Mouse (Mus musculus) cerebellum, postnatal 4 days (tissue): ENCODE results near the gene Zfp981.
"Not testable (repeated sequence)": the region's sequence is repeated elsewhere in the genome, so short reads cannot be mapped to it uniquely, and the experiment has no call there.

ENCODE experiments used
- DNase-seq, 2 experiments: peaks; one replicate each; pipeline ENCODE4 v3.0.0; 2022; ENCODE audit warnings: low spot score in 2 of 2, mixed read lengths in 1 of 2

Zfp981 gene

GRCm38 (mm10) chr4:146485183-146485939 lies 16.5 kb upstream of the Zfp981 start:
- DNase-seq: not testable (repeated sequence)

DNA sequence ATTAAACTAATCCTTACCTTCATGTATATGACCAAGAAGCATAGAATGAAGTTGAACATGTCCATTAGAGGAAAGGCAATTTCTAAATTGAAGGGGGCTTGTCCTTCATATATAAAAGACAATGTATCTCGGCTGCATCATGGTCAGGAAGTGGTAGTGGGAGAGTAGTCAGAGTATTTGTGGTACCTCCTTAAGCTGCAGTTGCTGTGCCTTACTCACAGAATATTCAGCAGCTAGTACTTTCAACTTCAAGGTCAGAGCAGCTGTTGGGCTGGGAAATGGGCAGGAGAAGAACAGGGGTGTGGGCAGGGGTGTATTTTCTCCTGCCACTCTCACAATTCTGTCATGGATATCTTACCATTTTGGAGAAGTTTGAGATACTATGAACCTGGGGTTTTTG lies 15.1 kb upstream of the Zfp981 start:
- DNase-seq: not testable (repeated sequence)

DNA sequence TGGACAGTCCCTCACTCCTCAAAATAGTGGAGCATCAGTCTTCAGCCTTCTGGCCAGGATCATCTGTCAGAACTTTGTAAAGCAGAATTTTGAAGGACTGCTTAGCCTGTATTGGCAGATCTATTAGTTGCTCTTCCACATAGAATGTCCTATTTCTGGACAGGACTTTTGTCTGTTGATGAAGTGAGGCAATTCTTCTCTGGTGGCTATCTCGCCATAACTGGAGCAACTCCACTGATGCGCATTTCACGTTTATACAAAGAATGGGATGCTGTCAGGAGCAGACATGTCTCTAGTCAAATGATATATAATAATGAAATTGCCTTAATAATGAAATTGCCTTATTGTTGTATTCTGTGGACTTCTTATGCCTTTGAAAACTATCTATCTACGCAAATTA lies 12.6 kb upstream of the Zfp981 start:
- DNase-seq: not testable (repeated sequence)

DNA sequence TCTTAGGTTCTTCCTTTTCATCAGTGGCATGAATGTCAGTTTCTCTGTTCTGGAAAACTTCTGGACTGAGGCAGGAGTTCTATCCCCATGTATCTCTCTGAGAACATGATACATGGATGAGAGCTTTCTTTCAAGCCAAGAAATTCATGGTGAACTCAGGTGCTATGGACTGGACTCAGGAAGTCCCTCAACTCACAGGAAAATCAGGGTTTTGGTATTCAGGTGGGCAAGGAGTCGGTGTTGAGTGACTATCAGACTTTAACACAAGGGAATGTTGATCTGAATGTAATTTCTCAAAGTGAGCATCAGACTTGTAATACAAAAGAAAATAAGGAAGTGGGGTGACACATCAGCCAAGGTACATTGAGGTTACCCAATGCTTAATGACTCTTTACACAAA lies 9.8 kb upstream of the Zfp981 start:
- not testable (repeated sequence) for DNase-seq

- no peak for DNase-seq
Measured at GRCm38 (mm10) chr4:146492439-146492838, 9.4 kb upstream of the Zfp981 start.

DNA sequence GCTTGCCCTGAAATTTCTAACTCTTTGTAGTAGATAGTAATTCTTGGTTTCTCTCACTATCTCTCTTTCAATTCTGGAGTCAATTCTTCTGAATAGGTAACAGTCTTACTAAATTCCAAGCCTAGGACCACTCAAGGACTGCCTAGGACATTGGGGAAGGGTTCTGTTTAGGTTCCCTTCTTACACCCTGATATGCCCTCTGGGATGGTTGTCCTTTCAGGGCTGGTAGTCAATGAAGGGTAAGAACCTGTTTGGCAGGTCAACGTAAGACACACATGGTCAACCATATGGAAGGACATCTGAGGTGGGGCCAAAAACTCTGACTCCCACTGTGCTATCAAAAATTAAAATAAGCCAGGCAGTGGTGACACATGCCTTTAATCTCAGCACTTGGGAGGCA lies 9.0 kb upstream of the Zfp981 start:
- DNase-seq: no peak

- DNase-seq: not testable (repeated sequence)
Measured at GRCm38 (mm10) chr4:146493319-146493907, 8.4 kb upstream of the Zfp981 start.

DNA sequence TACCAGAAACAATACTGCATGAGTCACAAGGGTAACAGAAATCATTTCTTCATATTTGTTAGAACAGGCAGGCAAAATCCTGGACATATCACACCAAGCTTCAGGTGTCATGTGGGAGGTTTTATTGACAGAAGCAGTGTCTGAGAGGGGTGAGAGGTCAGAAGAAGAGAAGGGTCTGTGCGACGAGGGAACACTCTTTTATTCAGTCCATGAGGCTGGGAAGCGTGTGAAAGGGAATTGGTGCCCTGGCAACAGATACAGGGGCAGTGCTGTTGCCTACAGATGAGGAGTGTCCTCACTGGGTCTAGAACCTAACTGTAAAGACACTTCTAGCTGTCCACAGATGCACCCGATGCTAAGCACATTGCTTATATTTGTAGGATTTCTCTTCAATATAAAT lies 6.8 kb upstream of the Zfp981 start:
- no peak for DNase-seq

GRCm38 (mm10) chr4:146497695-146498275 lies 4.0 kb upstream of the Zfp981 start:
- DNase-seq: not testable (repeated sequence)

- DNase-seq: not testable (repeated sequence)
Measured at GRCm38 (mm10) chr4:146509029-146509428, 7.2 kb downstream of the Zfp981 start.

DNA sequence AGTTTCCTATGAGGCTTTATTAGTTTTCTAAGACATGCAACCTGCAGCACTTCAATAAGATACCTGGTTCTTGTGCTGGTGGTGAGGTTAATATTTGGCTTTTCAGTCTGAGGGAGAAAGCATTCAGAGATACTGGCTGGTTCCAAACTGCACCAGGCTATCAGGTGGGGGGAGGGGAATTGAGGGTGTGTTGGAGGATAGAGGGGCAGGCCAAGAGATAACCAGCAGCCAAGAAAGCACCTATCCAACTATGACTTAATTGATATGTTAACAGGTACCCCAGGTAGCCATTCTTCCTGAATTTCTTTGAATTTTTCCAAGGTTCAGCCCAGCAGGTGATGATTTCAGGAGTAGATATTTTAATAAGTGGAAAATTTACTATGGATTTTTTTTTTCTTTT lies 10.0 kb downstream of the Zfp981 start:
- not testable (repeated sequence) for DNase-seq

GRCm38 (mm10) chr4:146516474-146516873 lies 14.6 kb downstream of the Zfp981 start:
- DNase-seq: no peak

DNA sequence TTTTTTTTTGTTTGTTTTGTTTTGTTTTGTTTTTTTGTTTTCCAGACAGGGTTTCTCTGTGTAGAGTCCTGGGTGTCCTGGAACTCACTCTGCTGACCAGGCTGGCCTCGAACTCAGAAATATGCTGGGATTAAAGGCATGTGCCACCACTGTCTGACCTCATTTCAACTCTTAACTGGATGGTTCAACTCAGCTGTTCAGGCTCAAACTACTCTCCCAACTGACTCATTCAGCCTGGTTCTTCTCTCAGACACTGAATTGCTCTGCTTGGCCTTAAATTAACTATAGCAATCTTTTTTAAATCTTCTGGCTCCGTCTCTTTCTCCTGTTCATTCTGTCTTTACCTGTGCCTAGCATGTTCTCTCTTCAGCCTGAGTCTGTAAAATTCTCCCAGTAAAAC lies 15.3 kb downstream of the Zfp981 start:
- DNase-seq: not testable (repeated sequence)

GRCm38 (mm10) chr4:146520723-146521122 lies 18.9 kb downstream of the Zfp981 start:
- no peak for DNase-seq

DNA sequence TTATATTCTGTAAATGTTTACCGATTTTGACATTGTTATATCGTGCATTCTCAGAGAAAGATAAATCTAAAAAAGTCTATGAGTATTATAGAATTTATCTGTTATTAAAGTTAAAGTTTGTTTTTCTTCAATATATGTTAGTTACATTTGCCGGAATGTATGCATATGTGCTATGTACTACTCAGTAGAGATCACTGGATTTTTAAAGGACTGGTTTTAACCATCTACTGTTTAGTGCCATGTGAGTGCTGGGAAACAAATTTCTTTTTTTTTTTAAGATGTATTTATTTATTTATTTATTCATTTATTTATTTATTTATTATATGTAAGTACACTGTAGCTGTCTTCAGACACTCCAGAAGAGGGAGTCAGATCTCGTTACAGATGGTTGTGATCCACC lies 32.7 kb downstream of the Zfp981 start:
- DNase-seq: no peak

- DNase-seq: no peak
Measured at GRCm38 (mm10) chr4:146535883-146536282, 34.1 kb downstream of the Zfp981 start.

DNA sequence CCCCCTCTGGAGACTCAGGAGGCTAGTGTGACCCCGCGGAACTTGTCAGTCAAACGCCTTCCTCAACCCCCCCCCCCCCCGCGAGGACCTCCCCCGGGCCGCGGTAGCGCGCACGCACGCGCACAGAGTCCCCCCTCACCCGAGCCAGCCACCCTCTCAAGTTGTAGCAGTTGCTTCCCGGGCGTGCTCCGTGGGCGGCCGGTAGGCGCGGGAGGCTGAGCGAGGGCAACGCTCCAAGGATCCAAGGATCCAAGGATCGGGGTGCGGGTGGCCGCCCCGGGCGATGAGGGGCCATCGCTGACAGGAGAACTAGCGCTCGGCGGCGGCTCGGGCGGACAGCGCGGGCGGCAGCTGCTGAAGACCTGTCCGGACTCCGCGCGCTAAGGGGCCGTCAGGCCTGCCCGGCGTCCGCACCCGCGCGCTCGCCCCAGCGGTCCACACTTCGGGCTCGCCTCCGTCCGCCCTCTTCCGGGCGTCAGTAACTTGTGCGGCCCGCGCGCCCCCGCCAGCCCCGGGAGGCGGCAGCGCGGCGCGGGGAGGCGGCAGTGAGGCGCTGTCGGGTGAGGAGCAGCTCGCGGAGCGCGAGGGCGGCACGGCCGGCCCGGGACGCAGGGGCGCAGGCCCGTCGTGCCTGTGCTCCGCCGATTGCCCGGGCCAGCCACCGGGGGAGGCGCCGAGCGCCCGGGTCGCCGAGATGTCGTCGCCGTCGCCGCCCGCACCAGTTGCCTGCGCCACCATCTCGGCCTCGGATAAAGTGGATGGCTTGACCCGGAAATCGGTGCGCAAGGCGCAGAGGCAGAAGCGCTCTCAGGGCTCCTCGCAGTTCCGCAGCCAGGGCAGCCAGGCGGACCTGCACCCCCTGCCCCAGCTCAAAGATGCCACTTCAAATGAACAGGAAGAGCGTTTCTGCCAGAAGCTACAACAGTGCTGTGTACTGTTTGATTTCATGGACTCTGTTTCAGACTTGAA lies 78.4 kb downstream of the Zfp981 start:
- not testable (repeated sequence) for DNase-seq
